Mouse (Mus musculus): ENCODE measurements around the gene Dlk1. TPM values are rescaled to one million over a fixed set of nuclear protein-coding genes. Genes with fewer than 3 reads are reported as not detected.
"Not testable (repeated sequence)": the region's sequence is repeated elsewhere in the genome, so short reads cannot be mapped to it uniquely, and the experiment has no call there.

Gene Dlk1
- polyA plus RNA-seq, 1 experiment from 2014 or later = 32.6 TPM

- no peak for DNase-seq (ENCODE audit: low spot score)
Measured at GRCm38 (mm10) chr12:109473575-109473976, 21.0 kb downstream of the Dlk1 start.

GRCm38 (mm10) chr12:109474187-109474606 is 21.6 kb downstream of the Dlk1 start:
- DNase-seq (ENCODE audit: low spot score) = no peak

GRCm38 (mm10) chr12:109475501-109475900 is 22.9 kb downstream of the Dlk1 start:
- no peak for DNase-seq (ENCODE audit: low spot score)

GRCm38 (mm10) chr12:109486525-109486924 is 33.9 kb downstream of the Dlk1 start:
- DNase-seq (ENCODE audit: low spot score) = not testable (repeated sequence)

- DNase-seq (ENCODE audit: low spot score) = no peak
Measured at GRCm38 (mm10) chr12:109491701-109492100, 39.1 kb downstream of the Dlk1 start.

- no peak for DNase-seq (ENCODE audit: low spot score)
Measured at GRCm38 (mm10) chr12:109493381-109493780, 40.8 kb downstream of the Dlk1 start.

- DNase-seq (ENCODE audit: low spot score) = no peak
Measured at GRCm38 (mm10) chr12:109495016-109495644, 42.5 kb downstream of the Dlk1 start.

- DNase-seq (ENCODE audit: low spot score) = no peak
Measured at GRCm38 (mm10) chr12:109496397-109496796, 43.8 kb downstream of the Dlk1 start.

- DNase-seq (ENCODE audit: low spot score) = no peak
Measured at GRCm38 (mm10) chr12:109500992-109501391, 48.4 kb downstream of the Dlk1 start.

- no peak for DNase-seq (ENCODE audit: low spot score)
Measured at GRCm38 (mm10) chr12:109502360-109503040, 49.9 kb downstream of the Dlk1 start.

GRCm38 (mm10) chr12:109507693-109508092 is 55.1 kb downstream of the Dlk1 start:
- no peak for DNase-seq (ENCODE audit: low spot score)

- DNase-seq (ENCODE audit: low spot score) = no peak
Measured at GRCm38 (mm10) chr12:109508495-109509454, 56.2 kb downstream of the Dlk1 start.

GRCm38 (mm10) chr12:109509531-109510137 is 57.0 kb downstream of the Dlk1 start:
- DNase-seq (ENCODE audit: low spot score) = no peak

GRCm38 (mm10) chr12:109510247-109510646 is 57.6 kb downstream of the Dlk1 start:
- DNase-seq (ENCODE audit: low spot score) = no peak

- DNase-seq (ENCODE audit: low spot score) = no peak
Measured at GRCm38 (mm10) chr12:109511456-109511855, 58.8 kb downstream of the Dlk1 start.

- no peak for DNase-seq (ENCODE audit: low spot score)
Measured at GRCm38 (mm10) chr12:109512151-109512907, 59.7 kb downstream of the Dlk1 start.
